Mouse (Mus musculus): ENCODE results near the gene Ubac1. TPM values are rescaled to one million over a fixed set of nuclear protein-coding genes. Genes with fewer than 3 reads are reported as not detected.
A peak's percentile ranks its signal among the peaks of the same experiment; 100 is the strongest.

The Ubac1 gene
- polyA plus RNA-seq, 2 experiments: 320 to 504 TPM

DNA sequence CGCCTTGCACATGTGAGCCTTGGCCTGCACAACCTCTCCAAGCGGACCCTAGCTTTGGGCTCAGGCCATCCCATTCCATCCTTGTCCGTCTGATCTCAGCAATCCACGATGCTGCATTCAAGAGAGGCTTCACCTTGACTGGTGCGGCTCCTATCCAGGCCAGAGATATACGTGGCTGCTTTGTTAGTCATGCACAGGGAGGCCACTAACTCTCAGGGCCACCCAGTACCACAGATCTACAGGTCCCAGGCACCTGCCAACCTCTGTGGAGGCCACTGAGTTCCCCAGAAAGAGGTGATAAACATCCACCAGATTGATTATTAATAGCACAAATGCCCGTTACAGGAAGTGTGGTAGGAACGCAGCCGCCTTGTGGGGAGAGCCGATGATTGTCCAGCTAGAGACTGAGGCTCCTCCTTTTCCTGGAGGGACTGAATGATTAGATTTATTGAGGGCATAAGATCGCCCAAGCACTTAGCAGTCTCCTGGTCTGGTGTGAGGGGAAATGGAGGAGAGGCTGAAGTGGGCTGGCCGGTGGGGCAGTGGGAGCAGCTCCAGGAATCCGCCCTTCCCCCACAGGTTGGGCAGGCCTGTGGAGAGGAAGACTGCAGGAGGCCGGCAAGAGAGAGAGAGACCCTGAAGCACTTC, 19.7 kb upstream of the Ubac1 start:
- DNase-seq (ENCODE audit: low read depth in 3 of 3, low spot score in 3 of 3): no peak
- 22% methylated on average over 14 of the region's 14 CpGs for WGBS (ENCODE audit: insufficient replicate concordance)
- H3K27me3 ChIP-seq (ENCODE audit: control insufficient read depth, insufficient read depth, low read length): no peaks in the 10 kb centered on the region
- no peak overlapping the region for H3K27ac ChIP-seq
- H3K4me3 ChIP-seq (ENCODE audit: insufficient read depth in 1 of 2, low read depth in 2 of 2, low read length in 2 of 2): no peak overlapping the region
- ATAC-seq (ENCODE audit: insufficient read depth): no peak
- H3K9me3 ChIP-seq (ENCODE audit: control insufficient read depth, low read length): no peaks in the 10 kb centered on the region
- H3K36me3 ChIP-seq (replicated peaks; ENCODE audit: control insufficient read depth, insufficient read depth, low read depth): no peaks in the 10 kb centered on the region
- TF ChIP-seq CTCF (IDR thresholded peaks at IDR 0.05; ENCODE audit: low read depth) (no peak), EP300 (IDR thresholded peaks at IDR 0.05; ENCODE audit: low read depth) (no peak)
- no peak overlapping the region for H3K4me2 ChIP-seq (ENCODE audit: low read depth)
- peaks cover 39 to 50% of the 10 kb centered on the region in 2 experiments for H3K4me1 ChIP-seq (replicated peaks; ENCODE audit: control insufficient read depth in 2 of 2, insufficient read depth in 2 of 2, low read length in 1 of 2)
- H3K9ac ChIP-seq (replicated peaks): no peak overlapping the region

DNA sequence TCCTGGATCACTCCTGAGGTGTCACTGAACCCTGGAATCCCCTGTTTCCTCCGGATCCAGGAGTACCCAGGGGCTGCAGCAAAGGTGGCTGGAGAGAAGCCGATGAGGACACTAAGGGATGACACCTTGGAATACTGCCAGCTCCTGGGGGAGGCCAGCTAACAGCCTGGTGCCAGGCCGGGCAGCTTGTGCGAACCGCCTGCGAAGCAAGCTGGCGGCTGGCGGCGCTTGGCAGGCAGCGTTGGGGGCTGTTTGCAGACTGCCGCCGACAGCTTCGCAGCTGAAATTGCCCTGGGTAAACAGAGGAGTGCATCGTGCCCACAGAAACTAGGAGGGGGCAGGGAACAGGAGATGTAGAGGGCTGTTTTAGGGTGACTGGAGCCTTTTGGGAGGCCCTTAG, 18.4 kb upstream of the Ubac1 start:
- no peak overlapping the region for H3K4me3 ChIP-seq (ENCODE audit: insufficient read depth in 1 of 2, low read depth in 2 of 2, low read length in 2 of 2)
- ATAC-seq (ENCODE audit: insufficient read depth) (no peak), DNase-seq (ENCODE audit: low read depth in 3 of 3, low spot score in 3 of 3) (no peak)
- H3K4me2 ChIP-seq (ENCODE audit: low read depth): no peak overlapping the region
- H3K27me3 ChIP-seq (ENCODE audit: control insufficient read depth, insufficient read depth, low read length): no peaks in the 10 kb centered on the region
- no peak overlapping the region for H3K9ac ChIP-seq (replicated peaks)
- WGBS (ENCODE audit: insufficient replicate concordance): 66% methylated on average over 14 of the region's 14 CpGs
- TF ChIP-seq EP300 (IDR thresholded peaks at IDR 0.05; ENCODE audit: low read depth): no peak
- TF ChIP-seq CTCF (IDR thresholded peaks at IDR 0.05; ENCODE audit: low read depth): no peak
- peaks cover 43 to 63% of the 10 kb centered on the region in 2 experiments for H3K4me1 ChIP-seq (replicated peaks; ENCODE audit: control insufficient read depth in 2 of 2, insufficient read depth in 2 of 2, low read length in 1 of 2)
- no peak overlapping the region for H3K27ac ChIP-seq
- no peaks in the 10 kb centered on the region for H3K9me3 ChIP-seq (ENCODE audit: control insufficient read depth, low read length)
- H3K36me3 ChIP-seq (replicated peaks; ENCODE audit: control insufficient read depth, insufficient read depth, low read depth): no peaks in the 10 kb centered on the region

- H3K4me2 ChIP-seq (ENCODE audit: low read depth): peak overlapping the region; percentile 45
- no peaks in the 10 kb centered on the region for H3K27me3 ChIP-seq (ENCODE audit: control insufficient read depth, insufficient read depth, low read length)
- H3K27ac ChIP-seq: peak overlapping the region; percentile 77
- peak overlapping the region; percentile 64 for H3K9ac ChIP-seq (replicated peaks)
- peak in 2 of 3 experiments; percentile 60 to 68 for DNase-seq (ENCODE audit: low read depth in 3 of 3, low spot score in 3 of 3)
- H3K36me3 ChIP-seq (replicated peaks; ENCODE audit: control insufficient read depth, insufficient read depth, low read depth): no peaks in the 10 kb centered on the region
- TF ChIP-seq CTCF (IDR thresholded peaks at IDR 0.05; ENCODE audit: low read depth): 0 out of 2 replicates have a peak, but pooled peaks have one; percentile 14
- peak; percentile 81 for TF ChIP-seq EP300 (IDR thresholded peaks at IDR 0.05; ENCODE audit: low read depth)
- WGBS (ENCODE audit: insufficient replicate concordance): 9% methylated on average over 6 of the region's 6 CpGs
- ATAC-seq (ENCODE audit: insufficient read depth): peak; percentile 89
- H3K4me1 ChIP-seq (replicated peaks; ENCODE audit: control insufficient read depth in 2 of 2, insufficient read depth in 2 of 2, low read length in 1 of 2): peaks cover 38 to 61% of the 10 kb centered on the region in 2 experiments
- no peaks in the 10 kb centered on the region for H3K9me3 ChIP-seq (ENCODE audit: control insufficient read depth, low read length)
- no peak overlapping the region for H3K4me3 ChIP-seq (ENCODE audit: insufficient read depth in 1 of 2, low read depth in 2 of 2, low read length in 2 of 2)
Measured at GRCm38 (mm10) chr2:26037386-26037785, 15.8 kb upstream of the Ubac1 start.

GRCm38 (mm10) chr2:26034344-26035050, 12.9 kb upstream of the Ubac1 start:
- no peak overlapping the region for H3K27ac ChIP-seq
- H3K27me3 ChIP-seq (ENCODE audit: control insufficient read depth, insufficient read depth, low read length): no peaks in the 10 kb centered on the region; the same call in 1 of the 2 replicates
- DNase-seq (ENCODE audit: low read depth in 3 of 3, low spot score in 3 of 3) (no peak), ATAC-seq (ENCODE audit: insufficient read depth) (no peak)
- peaks cover 32 to 52% of the 10 kb centered on the region in 2 experiments for H3K4me1 ChIP-seq (replicated peaks; ENCODE audit: control insufficient read depth in 2 of 2, insufficient read depth in 2 of 2, low read length in 1 of 2)
- no peaks in the 10 kb centered on the region for H3K9me3 ChIP-seq (ENCODE audit: control insufficient read depth, low read length)
- H3K36me3 ChIP-seq (replicated peaks; ENCODE audit: control insufficient read depth, insufficient read depth, low read depth): no peaks in the 10 kb centered on the region
- WGBS (ENCODE audit: insufficient replicate concordance): 77% methylated on average over 15 of the region's 15 CpGs
- H3K9ac ChIP-seq (replicated peaks): no peak overlapping the region
- no peak overlapping the region for H3K4me2 ChIP-seq (ENCODE audit: low read depth)
- no peak overlapping the region for H3K4me3 ChIP-seq (ENCODE audit: insufficient read depth in 1 of 2, low read depth in 2 of 2, low read length in 2 of 2)
- no peak for TF ChIP-seq EP300 (IDR thresholded peaks at IDR 0.05; ENCODE audit: low read depth)
- TF ChIP-seq CTCF (IDR thresholded peaks at IDR 0.05; ENCODE audit: low read depth): no peak

GRCm38 (mm10) chr2:26030288-26030687, 8.7 kb upstream of the Ubac1 start:
- Histone ChIP-seq H3K4me2 (ENCODE audit: low read depth) (no peak overlapping the region), H3K9ac (replicated peaks) (no peak overlapping the region), H3K4me3 (ENCODE audit: insufficient read depth in 1 of 2, low read depth in 2 of 2, low read length in 2 of 2) (no peak overlapping the region), H3K4me1 (replicated peaks; ENCODE audit: control insufficient read depth in 2 of 2, insufficient read depth in 2 of 2, low read length in 1 of 2) (peaks cover 4 to 11% of the 10 kb centered on the region in 2 experiments), H3K36me3 (replicated peaks; ENCODE audit: control insufficient read depth, insufficient read depth, low read depth) (no peaks in the 10 kb centered on the region), H3K27ac (no peak overlapping the region), H3K27me3 (ENCODE audit: control insufficient read depth, insufficient read depth, low read length) (no peaks in the 10 kb centered on the region; the same call in 1 of the 2 replicates), H3K9me3 (ENCODE audit: control insufficient read depth, low read length) (no peaks in the 10 kb centered on the region)
- WGBS (ENCODE audit: insufficient replicate concordance): 49% methylated on average over 3 of the region's 3 CpGs
- DNase-seq (ENCODE audit: low read depth in 3 of 3, low spot score in 3 of 3) (no peak), ATAC-seq (ENCODE audit: insufficient read depth) (peak; percentile 59)
- TF ChIP-seq EP300 (IDR thresholded peaks at IDR 0.05; ENCODE audit: low read depth): no peak
- peak; percentile 81 for TF ChIP-seq CTCF (IDR thresholded peaks at IDR 0.05; ENCODE audit: low read depth)
